Mouse (Mus musculus): ENCODE measurements around the gene Ccdc47.

Gene Ccdc47

GRCm38 (mm10) chr11:106195341-106195740 is 20.8 kb downstream of the Ccdc47 start:
- DNase-seq = no peak

GRCm38 (mm10) chr11:106194891-106195290 is 21.3 kb downstream of the Ccdc47 start:
- no peak for DNase-seq

- DNase-seq = no peak
Measured at GRCm38 (mm10) chr11:106194155-106194541, 22.0 kb downstream of the Ccdc47 start.

GRCm38 (mm10) chr11:106193371-106194154 is 22.6 kb downstream of the Ccdc47 start:
- peak; percentile 97 for DNase-seq

GRCm38 (mm10) chr11:106192657-106193370 is 23.3 kb downstream of the Ccdc47 start:
- peak; percentile 72 for DNase-seq

GRCm38 (mm10) chr11:106192241-106192640 is 23.9 kb downstream of the Ccdc47 start:
- DNase-seq = no peak

GRCm38 (mm10) chr11:106191716-106192115 is 24.4 kb downstream of the Ccdc47 start:
- no peak for DNase-seq

- no peak for DNase-seq
Measured at GRCm38 (mm10) chr11:106187326-106187725, 28.8 kb downstream of the Ccdc47 start.

- DNase-seq = no peak
Measured at GRCm38 (mm10) chr11:106180449-106180801, 35.7 kb downstream of the Ccdc47 start.

GRCm38 (mm10) chr11:106179711-106180448 is 36.3 kb downstream of the Ccdc47 start:
- no peak for DNase-seq

GRCm38 (mm10) chr11:106178036-106178782 is 37.9 kb downstream of the Ccdc47 start:
- no peak for DNase-seq

- DNase-seq = no peak
Measured at GRCm38 (mm10) chr11:106176372-106176771, 39.8 kb downstream of the Ccdc47 start.

GRCm38 (mm10) chr11:106175081-106175480 is 41.1 kb downstream of the Ccdc47 start:
- DNase-seq = no peak

GRCm38 (mm10) chr11:106174372-106174771 is 41.8 kb downstream of the Ccdc47 start:
- peak; percentile 77 for DNase-seq

- DNase-seq = no peak
Measured at GRCm38 (mm10) chr11:106173228-106173627, 42.9 kb downstream of the Ccdc47 start.

- no peak for DNase-seq
Measured at GRCm38 (mm10) chr11:106170807-106171206, 45.3 kb downstream of the Ccdc47 start.

GRCm38 (mm10) chr11:106167435-106167834 is 48.7 kb downstream of the Ccdc47 start:
- DNase-seq = no peak

- no peak for DNase-seq
Measured at GRCm38 (mm10) chr11:106164601-106165180, 51.5 kb downstream of the Ccdc47 start.

- peak; percentile 49 for DNase-seq
Measured at GRCm38 (mm10) chr11:106163546-106163945, 52.6 kb downstream of the Ccdc47 start.

GRCm38 (mm10) chr11:106162237-106162636 is 53.9 kb downstream of the Ccdc47 start:
- no peak for DNase-seq

GRCm38 (mm10) chr11:106160841-106161721 is 55.1 kb downstream of the Ccdc47 start, which contains the start of the genes Gm10840 and Limd2:
Gene Gm10840 (plus strand): TSS chr11:106160850.
Gene Limd2 (minus strand): TSS chr11:106160860.
- DNase-seq = peak; percentile 41
